Mouse (Mus musculus) urinary bladder, postnatal 36 days (tissue): ENCODE measurements around the gene Tgm5.
A peak's percentile ranks its signal among the peaks of the same experiment; 100 is the strongest.
"Not testable (repeated sequence)": the region's sequence is repeated elsewhere in the genome, so short reads cannot be mapped to it uniquely, and the experiment has no call there.

Experiments
- DNase-seq, 2 experiments: peaks; one replicate each; pipeline ENCODE4 v3.0.0; 2022; ENCODE audit warnings: low spot score in 2 of 2, mixed read lengths in 1 of 2

Tgm5 gene

GRCm38 (mm10) chr2:121085480-121086185, at the start of gene Tgm5:
Gene Tgm5, minus strand, starts transcription at chr2:121085841.
- no peak for DNase-seq

GRCm38 (mm10) chr2:121132822-121133221, 47.2 kb upstream of the Tgm5 start:
- no peak for DNase-seq

- no peak for DNase-seq
These were observed 43.4 kb upstream of the Tgm5 start for GRCm38 (mm10) chr2:121128865-121129620.

- no peak for DNase-seq
These were observed 41.9 kb upstream of the Tgm5 start for GRCm38 (mm10) chr2:121127536-121127935.

GRCm38 (mm10) chr2:121126302-121126701, 40.7 kb upstream of the Tgm5 start:
- DNase-seq = not testable (repeated sequence)

GRCm38 (mm10) chr2:121119260-121119659, 33.6 kb upstream of the Tgm5 start:
- no peak for DNase-seq

GRCm38 (mm10) chr2:121115418-121115817, 29.8 kb upstream of the Tgm5 start:
- no peak for DNase-seq

GRCm38 (mm10) chr2:121109695-121110094, 24.1 kb upstream of the Tgm5 start, which contains the start of gene Tgm7:
Gene Tgm7, minus strand, starts transcription at chr2:121109795.
- no peak for DNase-seq

GRCm38 (mm10) chr2:121105940-121106339, 20.3 kb upstream of the Tgm5 start:
- no peak for DNase-seq

- DNase-seq = peak; percentile 57 to 64
These were observed 16.4 kb upstream of the Tgm5 start for GRCm38 (mm10) chr2:121102051-121102450.

GRCm38 (mm10) chr2:121089751-121090150, 4.1 kb upstream of the Tgm5 start:
- no peak for DNase-seq

- no peak for DNase-seq
These were observed 2.9 kb upstream of the Tgm5 start for GRCm38 (mm10) chr2:121088507-121088906.

- no peak for DNase-seq
These were observed 3.0 kb downstream of the Tgm5 start for GRCm38 (mm10) chr2:121082626-121083025.

GRCm38 (mm10) chr2:121074747-121075146, 10.9 kb downstream of the Tgm5 start:
- no peak for DNase-seq

GRCm38 (mm10) chr2:121071871-121072270, 13.8 kb downstream of the Tgm5 start:
- DNase-seq = no peak

- DNase-seq = no peak
These were observed 16.1 kb downstream of the Tgm5 start for GRCm38 (mm10) chr2:121069506-121069905.

GRCm38 (mm10) chr2:121067116-121067515, 18.5 kb downstream of the Tgm5 start:
- no peak for DNase-seq

- DNase-seq = no peak
These were observed 24.3 kb downstream of the Tgm5 start for GRCm38 (mm10) chr2:121061315-121061714.

GRCm38 (mm10) chr2:121057997-121058396, 27.6 kb downstream of the Tgm5 start:
- no peak for DNase-seq

- DNase-seq = no peak
These were observed 29.7 kb downstream of the Tgm5 start for GRCm38 (mm10) chr2:121055915-121056314.

- no peak for DNase-seq
These were observed 31.6 kb downstream of the Tgm5 start for GRCm38 (mm10) chr2:121054060-121054459.

GRCm38 (mm10) chr2:121052176-121052575, 33.5 kb downstream of the Tgm5 start:
- DNase-seq = no peak

- no peak for DNase-seq
These were observed 40.0 kb downstream of the Tgm5 start for GRCm38 (mm10) chr2:121045653-121046052.
